Mouse (Mus musculus): ENCODE data around the gene Hils1. TPM values are rescaled to one million over a fixed set of nuclear protein-coding genes. Genes with fewer than 3 reads are reported as not detected.

Gene Hils1
- polyA plus RNA-seq, 1 experiment from 2014 or later, result not detected

DNA sequence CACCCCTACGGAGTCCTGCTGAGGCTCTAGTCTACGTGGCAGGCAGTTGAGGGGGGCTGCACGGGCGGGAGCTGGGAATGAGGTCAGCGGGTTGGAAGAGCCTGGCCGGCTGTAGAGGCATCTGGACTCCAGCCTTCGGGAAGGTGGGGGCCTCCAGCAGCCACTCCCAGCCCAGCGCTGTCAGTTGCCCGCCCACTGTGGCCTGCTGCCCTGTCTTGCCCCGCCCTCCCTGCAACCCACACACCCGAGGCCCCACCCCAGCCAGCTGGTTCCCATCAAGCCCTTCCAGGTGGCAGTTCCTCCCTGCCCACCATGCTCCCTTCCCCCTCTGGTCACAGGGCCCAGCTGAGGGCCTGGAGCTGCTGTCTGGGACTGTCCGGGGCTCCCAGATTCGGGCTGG is 38.6 kb upstream of the Hils1 start:
- H3K27me3 ChIP-seq (ENCODE audit: control insufficient read depth, insufficient read depth, low read length), result no peaks in the 10 kb centered on the region
- DNase-seq (ENCODE audit: low spot score) (peak; percentile 93), ATAC-seq (ENCODE audit: low FRiP score, low TSS enrichment) (peak; percentile 94)
- no peaks in the 10 kb centered on the region for H3K36me3 ChIP-seq (ENCODE audit: control insufficient read depth, insufficient read depth, low read length)
- peak overlapping the region; percentile 27; the same call in 1 of the 2 replicates for H3K9ac ChIP-seq (ENCODE audit: low read length)
- no peak overlapping the region for H3K4me3 ChIP-seq (ENCODE audit: low read depth, low read length)
- H3K4me2 ChIP-seq (replicated peaks; ENCODE audit: low read depth), result peak overlapping the region; percentile 36; the same call in 1 of the 2 replicates
- peaks cover 11% of the 10 kb centered on the region for H3K4me1 ChIP-seq (replicated peaks; ENCODE audit: control insufficient read depth, insufficient read depth)
- WGBS, result under 1% methylated on average over 12 of the region's 13 CpGs
- H3K9me3 ChIP-seq (ENCODE audit: control insufficient read depth, low read length), result no peaks in the 10 kb centered on the region
- peak overlapping the region; percentile 95 for H3K27ac ChIP-seq (replicated peaks)
- peak; percentile 46 for TF ChIP-seq EP300 (optimal IDR thresholded peaks at IDR 0.05)
- no peak for TF ChIP-seq CTCF (IDR thresholded peaks at IDR 0.05; ENCODE audit: low read depth)

DNA sequence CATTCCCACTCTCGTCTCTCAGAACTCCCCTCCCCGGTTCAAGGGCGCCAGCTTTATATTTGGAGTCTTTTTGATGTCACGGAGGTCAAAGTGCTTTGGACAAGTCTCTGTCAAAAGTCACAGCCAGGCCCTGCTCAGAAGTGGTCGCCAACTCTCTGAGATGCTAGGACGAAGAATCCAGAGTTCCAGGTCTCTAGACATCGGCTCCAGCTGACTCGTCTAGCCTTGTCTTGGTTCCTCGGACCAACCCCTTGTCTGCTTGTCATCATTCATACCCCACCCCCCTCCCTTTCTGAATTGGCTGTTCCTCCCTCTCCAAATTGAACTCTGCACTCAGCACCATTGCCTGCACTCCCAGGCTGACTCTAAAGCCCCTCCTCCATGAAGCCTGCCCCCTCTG is 37.8 kb upstream of the Hils1 start:
- Histone ChIP-seq H3K9ac (ENCODE audit: low read length) (no peak overlapping the region), H3K36me3 (ENCODE audit: control insufficient read depth, insufficient read depth, low read length) (no peaks in the 10 kb centered on the region), H3K27me3 (ENCODE audit: control insufficient read depth, insufficient read depth, low read length) (no peaks in the 10 kb centered on the region), H3K27ac (replicated peaks) (peak overlapping the region; percentile 95), H3K4me3 (ENCODE audit: low read depth, low read length) (no peak overlapping the region), H3K4me1 (replicated peaks; ENCODE audit: control insufficient read depth, insufficient read depth) (peaks cover 11% of the 10 kb centered on the region), H3K4me2 (replicated peaks; ENCODE audit: low read depth) (0 out of 2 replicates have a peak overlapping the region, but pooled peaks have one; percentile 36), H3K9me3 (ENCODE audit: control insufficient read depth, low read length) (no peaks in the 10 kb centered on the region)
- ATAC-seq (ENCODE audit: low FRiP score, low TSS enrichment), result no peak
- no peak for DNase-seq (ENCODE audit: low spot score)
- TF ChIP-seq CTCF (IDR thresholded peaks at IDR 0.05; ENCODE audit: low read depth) (no peak), EP300 (optimal IDR thresholded peaks at IDR 0.05) (no peak)
- WGBS, result 34% methylated on average over 9 of the region's 9 CpGs

DNA sequence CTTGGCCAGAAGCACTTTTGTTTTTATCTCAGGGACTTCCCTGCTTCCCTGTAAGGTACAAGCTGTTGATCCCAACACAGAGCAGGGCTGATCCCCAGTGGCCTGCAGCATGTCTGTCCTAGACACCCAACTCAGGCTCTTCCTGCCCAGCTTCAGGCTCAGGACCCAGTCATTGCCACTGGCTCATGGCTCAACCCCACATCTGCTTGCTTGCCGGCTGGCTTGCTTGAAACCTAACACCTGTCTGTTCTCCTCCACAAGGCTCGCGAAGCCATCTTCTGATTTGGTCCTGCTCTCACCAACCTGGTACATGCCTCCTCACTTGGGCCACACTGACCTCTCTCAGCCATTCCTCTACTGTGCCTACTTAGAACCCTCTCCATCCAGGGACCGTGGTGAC is 37.2 kb upstream of the Hils1 start:
- DNase-seq (ENCODE audit: low spot score) (no peak), ATAC-seq (ENCODE audit: low FRiP score, low TSS enrichment) (no peak)
- TF ChIP-seq EP300 (optimal IDR thresholded peaks at IDR 0.05) (no peak), CTCF (IDR thresholded peaks at IDR 0.05; ENCODE audit: low read depth) (no peak)
- no peaks in the 10 kb centered on the region for H3K9me3 ChIP-seq (ENCODE audit: control insufficient read depth, low read length)
- 48% methylated on average over 4 of the region's 4 CpGs for WGBS
- peaks cover 11% of the 10 kb centered on the region for H3K4me1 ChIP-seq (replicated peaks; ENCODE audit: control insufficient read depth, insufficient read depth)
- H3K4me2 ChIP-seq (replicated peaks; ENCODE audit: low read depth), result no peak overlapping the region
- H3K27me3 ChIP-seq (ENCODE audit: control insufficient read depth, insufficient read depth, low read length), result no peaks in the 10 kb centered on the region
- H3K27ac ChIP-seq (replicated peaks), result peak overlapping the region; percentile 95
- no peak overlapping the region for H3K4me3 ChIP-seq (ENCODE audit: low read depth, low read length)
- no peak overlapping the region for H3K9ac ChIP-seq (ENCODE audit: low read length)
- H3K36me3 ChIP-seq (ENCODE audit: control insufficient read depth, insufficient read depth, low read length), result no peaks in the 10 kb centered on the region

DNA sequence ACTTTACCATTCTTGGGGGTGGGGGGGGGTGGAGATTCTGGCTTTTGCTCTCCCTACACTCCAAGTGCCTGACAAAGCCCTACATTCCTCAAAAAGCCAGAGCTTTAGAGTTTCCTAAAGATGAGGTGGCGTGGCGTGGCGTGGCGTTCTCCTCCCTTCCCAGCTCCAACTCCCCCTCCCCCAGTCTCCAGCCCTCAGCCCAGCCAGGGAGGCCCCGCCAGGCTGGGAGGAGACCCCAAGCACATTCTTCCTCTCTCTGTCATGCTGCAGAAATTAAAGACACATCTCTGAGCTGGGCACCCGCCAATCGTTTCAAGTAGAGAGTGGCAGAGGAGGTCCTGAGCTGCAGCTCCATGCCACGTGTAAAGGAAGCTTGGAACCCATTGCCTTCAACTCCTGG is 33.8 kb upstream of the Hils1 start:
- DNase-seq (ENCODE audit: low spot score), result peak; percentile 50
- H3K36me3 ChIP-seq (ENCODE audit: control insufficient read depth, insufficient read depth, low read length), result no peaks in the 10 kb centered on the region; the same call in 1 of the 2 replicates
- peak; percentile 13; the same call in 1 of the 2 replicates for ATAC-seq (ENCODE audit: low FRiP score, low TSS enrichment)
- H3K27me3 ChIP-seq (ENCODE audit: control insufficient read depth, insufficient read depth, low read length), result no peaks in the 10 kb centered on the region
- TF ChIP-seq EP300 (optimal IDR thresholded peaks at IDR 0.05), result no peak
- no peak for TF ChIP-seq CTCF (IDR thresholded peaks at IDR 0.05; ENCODE audit: low read depth)
- peaks cover 3% of the 10 kb centered on the region; the same call in 1 of the 2 replicates for H3K4me1 ChIP-seq (replicated peaks; ENCODE audit: control insufficient read depth, insufficient read depth)
- peak overlapping the region; percentile 36 for H3K4me2 ChIP-seq (replicated peaks; ENCODE audit: low read depth)
- no peaks in the 10 kb centered on the region for H3K9me3 ChIP-seq (ENCODE audit: control insufficient read depth, low read length)
- 13% methylated on average over 8 of the region's 8 CpGs for WGBS
- peak overlapping the region; percentile 18; the same call in 1 of the 2 replicates for H3K9ac ChIP-seq (ENCODE audit: low read length)
- H3K27ac ChIP-seq (replicated peaks), result peak overlapping the region; percentile 95
- H3K4me3 ChIP-seq (ENCODE audit: low read depth, low read length), result no peak overlapping the region

DNA sequence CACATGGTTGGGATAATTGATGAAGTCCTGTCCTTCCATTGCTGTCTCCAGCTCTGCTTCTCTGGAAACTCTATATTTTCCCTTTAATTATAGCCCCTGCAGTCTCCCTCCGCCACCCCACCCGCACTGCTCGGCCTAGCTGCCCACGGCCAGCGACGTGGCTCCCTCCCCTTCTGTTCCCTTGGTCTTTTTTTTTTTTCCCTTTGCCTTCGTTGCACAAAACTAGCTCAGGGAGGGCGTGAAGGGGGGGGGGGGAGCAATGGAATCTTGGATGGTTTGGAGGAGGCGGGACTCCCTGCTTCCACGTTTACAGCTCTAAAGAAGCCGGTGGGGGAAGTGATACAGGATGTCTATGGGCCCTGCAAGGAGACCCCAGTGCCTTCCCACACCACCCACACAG is 32.9 kb upstream of the Hils1 start:
- ATAC-seq (ENCODE audit: low FRiP score, low TSS enrichment) (no peak), DNase-seq (ENCODE audit: low spot score) (no peak)
- 0 out of 2 replicates have a peak overlapping the region, but pooled peaks have one; percentile 35 for H3K9ac ChIP-seq (ENCODE audit: low read length)
- H3K9me3 ChIP-seq (ENCODE audit: control insufficient read depth, low read length), result no peaks in the 10 kb centered on the region
- TF ChIP-seq CTCF (IDR thresholded peaks at IDR 0.05; ENCODE audit: low read depth) (no peak), EP300 (optimal IDR thresholded peaks at IDR 0.05) (no peak)
- 36% methylated on average over 11 of the region's 11 CpGs for WGBS
- H3K36me3 ChIP-seq (ENCODE audit: control insufficient read depth, insufficient read depth, low read length), result peaks cover 4% of the 10 kb centered on the region; the same call in 1 of the 2 replicates
- peak overlapping the region; percentile 57 for H3K4me2 ChIP-seq (replicated peaks; ENCODE audit: low read depth)
- H3K4me1 ChIP-seq (replicated peaks; ENCODE audit: control insufficient read depth, insufficient read depth), result peaks cover 2% of the 10 kb centered on the region; the same call in 1 of the 2 replicates
- no peak overlapping the region for H3K4me3 ChIP-seq (ENCODE audit: low read depth, low read length)
- peak overlapping the region; percentile 95 for H3K27ac ChIP-seq (replicated peaks)
- H3K27me3 ChIP-seq (ENCODE audit: control insufficient read depth, insufficient read depth, low read length), result no peaks in the 10 kb centered on the region

DNA sequence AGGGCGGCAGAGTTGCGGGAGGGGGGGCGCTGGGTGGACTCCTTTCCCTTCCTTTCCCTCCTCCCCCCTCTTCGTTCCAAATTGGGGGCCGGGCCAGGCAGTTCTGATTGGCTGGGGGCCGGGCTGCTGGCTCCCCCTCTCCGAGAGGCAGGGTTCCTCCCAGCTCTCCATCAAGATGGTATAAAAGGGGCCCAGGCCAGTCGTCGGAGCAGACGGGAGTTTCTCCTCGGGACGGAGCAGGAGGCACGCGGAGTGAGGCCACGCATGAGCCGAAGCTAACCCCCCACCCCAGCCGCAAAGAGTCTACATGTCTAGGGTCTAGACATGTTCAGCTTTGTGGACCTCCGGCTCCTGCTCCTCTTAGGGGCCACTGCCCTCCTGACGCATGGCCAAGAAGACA is 31.3 kb upstream of the Hils1 start, which contains the start of gene Col1a1:
TSS of gene Col1a1 (plus strand) at position 180 of the 400 bp plus-strand sequence.
- peak within 1 kb of the TSS; percentile 57 for H3K4me2 ChIP-seq (replicated peaks; ENCODE audit: low read depth)
- H3K9me3 ChIP-seq (ENCODE audit: control insufficient read depth, low read length), result no peaks in the 10 kb centered on the region
- H3K4me3 ChIP-seq (ENCODE audit: low read depth, low read length), result peak within 1 kb of the TSS; percentile 66
- no peaks in the 10 kb centered on the region for H3K27me3 ChIP-seq (ENCODE audit: control insufficient read depth, insufficient read depth, low read length)
- DNase-seq (ENCODE audit: low spot score) (peak; percentile 69), ATAC-seq (ENCODE audit: low FRiP score, low TSS enrichment) (peak; percentile 67; the same call in 1 of the 2 replicates)
- H3K9ac ChIP-seq (ENCODE audit: low read length), result peak within 1 kb of the TSS; percentile 82
- H3K4me1 ChIP-seq (replicated peaks; ENCODE audit: control insufficient read depth, insufficient read depth), result no peaks in the 10 kb centered on the region; the same call in 1 of the 2 replicates
- peaks cover 14% of the 10 kb centered on the region for H3K36me3 ChIP-seq (ENCODE audit: control insufficient read depth, insufficient read depth, low read length)
- 12% methylated on average over 19 of the region's 19 CpGs for WGBS
- 0 out of 2 replicates have a peak, but pooled peaks have one; percentile 5 for TF ChIP-seq CTCF (IDR thresholded peaks at IDR 0.05; ENCODE audit: low read depth)
- TF ChIP-seq EP300 (optimal IDR thresholded peaks at IDR 0.05), result no peak
- peak within 1 kb of the TSS; percentile 95 for H3K27ac ChIP-seq (replicated peaks)
